Mouse (Mus musculus): ENCODE data around the gene Kctd2.
"Not testable (repeated sequence)": the region's sequence is repeated elsewhere in the genome, so short reads cannot be mapped to it uniquely, and the experiment has no call there.

Gene Kctd2

DNA sequence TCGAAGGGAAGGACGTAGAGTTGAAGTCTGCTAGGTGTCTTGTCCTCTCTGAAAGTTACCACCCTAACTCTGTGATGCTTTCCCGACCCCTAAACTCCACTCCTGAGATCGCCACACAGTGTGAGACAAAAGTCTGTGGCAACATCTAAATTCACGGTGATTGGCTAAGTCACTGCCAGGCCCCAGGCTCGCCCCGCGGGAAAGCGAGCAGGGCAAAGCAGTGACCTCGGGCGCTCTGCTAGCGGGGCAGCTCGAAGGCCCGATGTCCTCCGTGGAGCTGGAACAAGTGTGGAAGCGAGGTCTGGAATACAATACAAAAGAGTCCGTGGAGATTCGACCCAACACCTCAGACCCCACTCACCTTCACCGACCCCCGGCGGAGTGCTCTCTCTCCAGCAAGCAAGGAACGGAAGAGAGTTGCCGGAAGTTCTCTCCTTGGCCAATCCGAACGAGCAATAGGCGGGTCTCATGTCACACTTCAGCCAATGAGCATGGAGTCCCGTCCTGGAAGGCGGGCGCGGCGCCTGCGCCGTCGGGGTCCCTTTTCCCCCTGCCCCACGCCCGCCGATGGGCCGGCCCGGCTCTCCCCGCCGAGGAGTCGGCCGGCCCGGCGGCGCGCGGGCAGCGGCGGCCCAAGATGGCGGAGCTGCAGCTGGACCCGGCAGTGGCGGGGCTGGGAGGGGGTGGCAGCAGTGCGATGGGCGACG, at the start of gene Kctd2, which contains the start of gene Atp5h:
Gene Kctd2, plus strand, starts transcription at position 598 of the 707 bp plus-strand sequence.
Gene Atp5h, minus strand, starts transcription at position 432 of the 707 bp plus-strand sequence.
- in situ Hi-C loops (cut with MboI; ENCODE audit: unreplicated experiment in 2 of 2): loop anchor here in 1 of 2 experiments (10.0 kb wide), 1 partner anchor 295 kb away; no protein-coding TSS in a partner anchor

- in situ Hi-C loops (cut with MboI; ENCODE audit: unreplicated experiment in 2 of 2): loop anchor here in 1 of 2 experiments (25.0 kb wide), 1 partner anchor 442 kb away; the partner anchor contains the start of genes Caskin2, Llgl2 and Tsen54
Measured at GRCm38 (mm10) chr11:115370368-115370767, 49.6 kb upstream of the Kctd2 start.

- in situ Hi-C loops (cut with MboI; ENCODE audit: unreplicated experiment in 2 of 2): loop anchor here in 1 of 2 experiments (25.0 kb wide), 1 partner anchor 441 kb away; the partner anchor contains the start of genes Caskin2, Llgl2 and Tsen54
Measured at GRCm38 (mm10) chr11:115371354-115371753, 48.6 kb upstream of the Kctd2 start.

- in situ Hi-C loops (cut with MboI; ENCODE audit: unreplicated experiment in 2 of 2): loop anchor here in 1 of 2 experiments (25.0 kb wide), 1 partner anchor 440 kb away; the partner anchor contains the start of genes Caskin2, Llgl2 and Tsen54
Measured at GRCm38 (mm10) chr11:115372015-115372414, 47.9 kb upstream of the Kctd2 start.

DNA sequence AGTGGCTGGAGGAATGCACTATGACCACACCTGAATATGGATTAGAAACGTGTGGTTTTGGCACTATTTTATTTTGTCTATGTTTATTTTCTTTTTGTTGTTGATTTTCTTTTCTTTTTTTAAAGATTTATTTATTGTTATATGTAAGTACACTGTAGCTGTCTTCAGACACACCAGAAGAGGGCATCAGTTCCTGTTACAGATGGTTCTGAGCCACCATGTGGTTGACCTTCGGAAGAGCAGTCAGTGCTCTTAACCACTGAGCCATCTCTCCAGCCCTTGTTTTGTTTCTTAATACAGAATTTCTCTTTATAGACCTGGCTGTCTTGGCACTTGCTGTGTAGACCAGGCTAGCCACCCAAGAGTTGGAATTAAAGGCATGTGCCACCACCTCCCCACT, 47.2 kb upstream of the Kctd2 start:
- in situ Hi-C loops (cut with MboI; ENCODE audit: unreplicated experiment in 2 of 2): loop anchor here in 1 of 2 experiments (25.0 kb wide), 1 partner anchor 440 kb away; the partner anchor contains the start of genes Caskin2, Llgl2 and Tsen54

- in situ Hi-C loops (cut with MboI; ENCODE audit: unreplicated experiment in 2 of 2): loop anchor here in 1 of 2 experiments (25.0 kb wide), 1 partner anchor 438 kb away; the partner anchor contains the start of genes Caskin2, Llgl2 and Tsen54
Measured at GRCm38 (mm10) chr11:115373805-115374694, 45.9 kb upstream of the Kctd2 start.

GRCm38 (mm10) chr11:115374695-115375425, 45.1 kb upstream of the Kctd2 start:
- in situ Hi-C loops (cut with MboI; ENCODE audit: unreplicated experiment in 2 of 2): loop anchor here in 1 of 2 experiments (25.0 kb wide), 1 partner anchor 437 kb away; the partner anchor contains the start of genes Caskin2, Llgl2 and Tsen54

DNA sequence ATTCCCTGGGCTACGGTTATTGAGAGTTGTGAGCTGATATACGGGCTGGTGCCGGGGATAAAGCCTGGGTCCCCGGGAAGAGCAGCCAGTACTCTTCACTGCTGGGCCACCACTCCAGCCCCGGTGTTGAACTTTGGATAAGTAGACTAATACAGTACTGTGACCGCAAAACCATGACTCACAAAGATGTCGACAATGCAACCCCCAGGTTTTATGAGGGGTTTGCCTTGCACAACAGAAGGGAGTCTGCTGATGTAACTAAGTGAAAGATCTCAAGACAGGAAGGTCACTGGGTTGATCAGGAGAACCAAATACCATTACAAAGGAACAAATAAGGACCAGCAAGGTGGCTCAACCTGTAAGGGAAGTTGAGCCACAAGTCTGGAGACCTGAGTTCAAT, 43.2 kb upstream of the Kctd2 start:
- in situ Hi-C loops (cut with MboI; ENCODE audit: unreplicated experiment in 2 of 2): no loop called here

GRCm38 (mm10) chr11:115377254-115377653, 42.7 kb upstream of the Kctd2 start:
- in situ Hi-C loops (cut with MboI; ENCODE audit: unreplicated experiment in 2 of 2): no loop called here

- in situ Hi-C loops (cut with MboI; ENCODE audit: unreplicated experiment in 2 of 2): no loop called here
Measured at GRCm38 (mm10) chr11:115377854-115378253, 42.1 kb upstream of the Kctd2 start.

DNA sequence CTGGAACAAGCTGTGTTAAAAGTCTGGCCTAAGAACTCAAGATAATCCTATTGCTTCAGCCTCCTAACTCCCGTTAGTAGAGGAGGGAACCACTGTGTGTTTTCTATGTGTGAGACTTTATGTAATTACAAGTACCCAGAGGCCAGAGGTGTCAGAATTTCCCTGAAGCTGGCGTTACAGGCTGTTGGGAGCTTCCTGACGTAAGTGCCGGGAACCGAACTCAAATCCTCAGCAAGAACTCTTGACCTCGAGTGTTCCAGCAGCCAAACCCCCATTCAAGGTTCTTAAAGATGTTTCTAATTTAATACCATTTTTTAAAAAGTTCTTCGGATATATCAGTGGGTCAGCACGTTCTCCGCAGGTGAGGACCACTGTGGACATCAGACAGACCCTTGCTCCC, 38.7 kb upstream of the Kctd2 start:
- in situ Hi-C loops (cut with MboI; ENCODE audit: unreplicated experiment in 2 of 2): no loop called here

DNA sequence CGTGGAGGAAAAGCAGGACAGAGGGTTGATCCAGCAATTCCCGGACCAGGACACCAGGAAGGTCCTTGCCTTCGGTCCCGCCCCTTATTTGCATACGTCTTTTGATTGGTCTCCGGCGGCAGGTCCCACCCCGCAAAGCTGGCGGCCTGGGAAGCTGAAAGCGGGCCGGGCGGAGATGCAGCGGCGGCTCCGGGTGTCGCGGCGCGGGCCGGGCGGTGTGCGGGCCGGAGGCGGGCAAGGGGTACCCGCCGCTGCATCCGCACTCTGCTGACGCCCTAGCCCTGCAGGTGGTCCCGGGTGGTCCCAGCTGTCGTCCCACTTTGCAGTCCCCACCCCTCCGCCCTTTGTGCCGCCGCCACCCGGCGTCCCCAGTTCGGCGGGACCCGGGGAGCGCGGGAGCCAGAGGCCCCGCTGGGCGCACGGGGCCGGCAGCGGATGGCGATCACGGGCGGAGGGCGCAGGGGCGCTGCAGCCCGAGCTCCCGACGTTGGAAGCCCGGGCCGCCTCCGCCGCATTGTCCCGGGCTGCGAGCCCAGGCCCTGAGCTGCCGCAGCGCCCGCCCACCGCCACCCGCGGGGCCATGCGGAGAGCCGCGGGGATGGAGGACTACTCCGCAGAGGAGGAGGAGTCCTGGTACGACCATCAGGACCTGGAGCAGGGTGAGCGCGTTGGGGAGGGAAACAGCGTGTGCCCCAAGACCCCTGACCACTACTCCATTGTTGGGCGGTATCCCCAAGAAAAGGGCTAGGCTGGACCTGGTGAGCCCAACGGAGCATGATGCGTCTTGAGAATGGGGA, 38.0 kb upstream of the Kctd2 start, which contains the start of gene Cdr2l:
Gene Cdr2l, plus strand, starts transcription at position 174 of the 797 bp plus-strand sequence.
- in situ Hi-C loops (cut with MboI; ENCODE audit: unreplicated experiment in 2 of 2): no loop called here

DNA sequence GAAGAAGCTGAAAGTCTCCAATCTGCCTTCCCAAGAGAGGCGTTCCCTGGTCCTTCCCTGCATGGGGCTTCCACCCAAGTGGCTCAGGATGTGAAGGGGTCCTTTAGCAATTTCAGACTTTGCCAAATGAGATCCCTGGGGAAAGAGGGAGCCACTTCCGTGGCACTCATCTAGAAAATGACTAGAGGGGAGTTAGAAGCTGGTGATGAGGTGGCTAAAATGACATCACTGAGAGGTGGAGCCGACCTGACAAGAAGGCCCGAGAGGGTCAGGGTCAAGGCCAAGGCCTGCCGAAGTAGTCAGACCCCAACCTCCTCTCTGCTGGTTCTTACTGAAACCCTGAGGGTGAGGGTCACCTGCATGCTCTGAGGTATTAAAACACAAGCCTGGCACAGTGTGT, 37.0 kb upstream of the Kctd2 start:
- in situ Hi-C loops (cut with MboI; ENCODE audit: unreplicated experiment in 2 of 2): no loop called here

DNA sequence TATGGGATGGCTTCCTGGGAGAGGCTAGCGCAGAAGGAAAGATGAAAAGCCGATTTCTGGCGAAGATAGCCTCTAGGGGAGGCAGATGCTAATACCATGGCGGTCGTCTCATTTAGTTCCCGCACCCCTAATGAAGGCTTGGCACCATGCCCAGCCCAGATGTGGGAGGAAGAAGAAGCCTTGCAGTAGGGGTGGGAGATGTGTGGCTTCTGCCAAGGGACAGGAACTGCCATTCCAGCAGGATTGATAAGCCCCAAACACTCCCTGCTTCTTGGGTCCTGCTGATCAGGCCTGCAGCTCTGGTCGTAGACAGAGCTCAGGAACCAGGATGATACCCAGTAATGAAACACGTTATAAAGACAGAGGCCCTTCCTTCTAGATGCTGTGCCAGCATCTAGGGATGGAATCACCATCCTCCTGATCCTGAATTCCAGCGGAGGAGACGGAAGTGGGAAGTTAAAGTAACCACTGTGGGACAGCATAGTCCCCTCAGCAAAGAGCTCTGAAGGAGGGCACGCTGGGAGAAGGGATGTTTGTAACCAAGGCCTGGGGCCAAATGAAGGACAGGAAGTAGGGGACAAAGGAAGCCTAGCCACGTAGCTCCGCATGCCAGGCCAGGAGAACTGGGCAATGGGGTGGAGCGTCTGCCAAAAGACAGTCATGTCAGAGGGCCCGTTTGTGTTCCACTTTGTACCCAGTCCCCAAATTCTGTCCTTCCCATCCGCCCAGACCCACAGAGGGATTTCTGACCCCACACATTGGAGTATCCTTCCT, 36.0 kb upstream of the Kctd2 start:
- in situ Hi-C loops (cut with MboI; ENCODE audit: unreplicated experiment in 2 of 2): no loop called here

DNA sequence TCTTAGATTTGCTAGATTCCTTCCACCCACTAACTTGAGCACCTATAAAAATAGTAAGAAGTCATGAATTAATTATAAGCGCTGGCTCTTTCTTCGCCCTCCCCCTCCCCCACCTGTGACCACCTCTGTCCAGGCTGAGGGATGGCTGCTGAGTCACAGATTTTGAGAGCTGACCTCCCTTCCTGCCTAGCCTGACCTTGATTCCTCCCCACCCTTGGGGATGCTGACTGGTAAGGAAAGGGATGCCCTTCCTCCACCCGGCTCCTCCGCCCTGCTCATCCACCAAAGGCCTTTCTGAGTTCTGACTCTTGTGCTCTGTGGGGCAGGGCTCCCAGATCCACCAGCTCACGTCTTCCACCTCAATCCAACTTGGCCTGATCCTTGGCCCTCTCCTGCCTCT, 35.3 kb upstream of the Kctd2 start:
- in situ Hi-C loops (cut with MboI; ENCODE audit: unreplicated experiment in 2 of 2): no loop called here

DNA sequence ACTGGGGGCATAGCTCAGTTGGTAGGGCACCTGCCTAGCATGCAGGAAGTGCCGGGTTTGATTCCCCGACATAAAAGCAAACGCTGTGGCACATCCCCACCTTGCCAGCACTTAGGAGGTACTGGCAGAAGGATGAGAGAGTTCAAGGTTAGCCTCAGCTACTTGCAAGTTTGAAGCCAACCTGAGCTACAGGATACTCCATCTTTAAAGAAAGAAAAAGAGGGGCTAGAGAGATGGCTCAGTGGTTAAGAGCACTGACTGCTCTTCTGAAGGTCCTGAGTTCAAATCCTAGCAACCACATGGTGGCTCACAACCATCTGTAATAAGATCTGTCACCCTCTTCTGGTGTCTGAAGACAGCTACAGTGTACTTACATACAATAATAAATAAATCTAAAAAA, 33.1 kb upstream of the Kctd2 start:
- in situ Hi-C loops (cut with MboI; ENCODE audit: unreplicated experiment in 2 of 2): not testable (repeated sequence)

DNA sequence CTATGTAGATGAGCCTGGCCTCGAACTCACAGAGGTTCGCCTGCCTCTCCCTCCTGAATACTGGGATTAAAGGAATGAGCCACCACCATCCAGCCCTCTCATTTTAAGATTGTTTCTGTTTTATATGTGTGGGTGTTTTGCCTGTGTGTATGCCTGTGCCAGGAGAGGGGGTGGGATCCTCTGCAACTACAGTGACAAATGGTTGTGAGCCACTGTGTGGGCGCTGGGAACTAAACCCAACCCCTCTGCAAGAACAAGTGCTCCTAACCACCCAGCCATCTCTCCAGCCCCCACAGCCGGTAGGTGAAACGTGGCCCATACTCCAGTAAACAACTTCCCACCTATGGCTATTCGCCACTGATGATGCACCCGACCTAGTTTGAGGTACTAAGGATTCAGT, 28.6 kb upstream of the Kctd2 start:
- in situ Hi-C loops (cut with MboI; ENCODE audit: unreplicated experiment in 2 of 2): no loop called here

DNA sequence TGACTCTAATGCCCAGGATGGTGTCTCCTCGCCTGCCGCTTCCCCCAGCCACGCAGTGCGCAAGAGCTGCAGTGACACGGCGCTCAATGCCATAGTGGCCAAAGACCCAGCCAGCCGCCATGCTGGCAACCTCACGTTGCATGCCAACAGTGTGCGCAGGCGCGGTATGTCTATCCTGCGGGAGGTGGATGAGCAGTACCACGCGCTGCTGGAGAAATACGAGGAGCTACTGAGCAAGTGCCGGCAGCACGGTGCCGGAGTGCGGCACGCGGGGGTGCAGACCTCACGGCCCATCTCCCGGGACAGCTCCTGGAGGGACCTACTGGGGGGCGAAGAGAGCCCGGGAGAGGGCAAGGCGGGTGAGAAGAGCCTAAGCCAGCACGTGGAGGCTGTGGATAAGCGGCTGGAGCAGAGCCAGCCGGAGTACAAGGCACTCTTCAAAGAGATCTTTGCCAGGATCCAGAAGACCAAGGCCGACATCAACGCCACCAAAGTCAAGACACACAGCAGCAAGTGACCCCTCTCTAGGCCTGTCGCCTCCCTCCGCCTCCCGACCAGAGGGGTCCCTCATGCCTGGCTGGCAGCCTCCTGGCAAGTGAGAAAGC, 26.1 kb upstream of the Kctd2 start:
- in situ Hi-C loops (cut with MboI; ENCODE audit: unreplicated experiment in 2 of 2): no loop called here

Measured in v-Abl transformed pro-B cells (cell line).